Mouse (Mus musculus) stomach, embryonic 16.5 days (tissue): ENCODE data around the gene Ets1. TPM values are rescaled to one million over a fixed set of nuclear protein-coding genes. Genes with fewer than 3 reads are reported as not detected.

ENCODE experiments used
- ATAC-seq: fragments of 200-750 bp; cut with Nextera tagmentation; 2 replicates; pipeline ENCODE4 v1.8.0; 2017; ENCODE audit warnings: moderate number of reproducible peaks, moderate TSS enrichment; ENCODE audit not compliant: insufficient read depth, low FRiP score
- H3K27ac ChIP-seq: fragments of 300-500 bp; sonication (generic); 2 replicates; pipeline ENCODE4 v1.5.1; 2014; ENCODE audit warnings: low read length
- H3K27me3 ChIP-seq: fragments of 300-500 bp; sonication (generic); 2 replicates; pipeline ENCODE4 v1.6.1; 2014; ENCODE audit warnings: low read length, control low read depth, mixed read lengths; ENCODE audit not compliant: control insufficient read depth, insufficient read depth
- H3K36me3 ChIP-seq: fragments of 300-500 bp; sonication (generic); 2 replicates; pipeline ENCODE4 v1.6.1; 2014; ENCODE audit warnings: low read length; ENCODE audit not compliant: control insufficient read depth, insufficient read depth
- H3K4me1 ChIP-seq: fragments of 300-500 bp; sonication (generic); 2 replicates; pipeline ENCODE4 v1.6.1; 2014; ENCODE audit warnings: low read length, control low read depth, mixed read lengths; ENCODE audit not compliant: control insufficient read depth, insufficient read depth
- H3K4me2 ChIP-seq: fragments of 300-500 bp; sonication (generic); 2 replicates; pipeline ENCODE4 v1.6.1; 2014; ENCODE audit warnings: low read depth, low read length, mixed read lengths
- H3K4me3 ChIP-seq: fragments of 300-500 bp; sonication (generic); replicated peaks from 2 replicates; pipeline ENCODE4 v1.5.1; 2014; ENCODE audit warnings: mild to moderate bottlenecking, low read length
- H3K9ac ChIP-seq: fragments of 300-500 bp; sonication (generic); 2 replicates; pipeline ENCODE4 v1.6.1; 2014; ENCODE audit warnings: low read length
- H3K9me3 ChIP-seq: fragments of 300-500 bp; sonication (generic); replicated peaks from 2 replicates; pipeline ENCODE4 v1.6.1; 2016; ENCODE audit warnings: low read length, control low read depth; ENCODE audit not compliant: control insufficient read depth
- WGBS: fragments of 180-500 bp; shearing (Covaris S2); extraction: QIAGEN DNeasy Blood & Tissue Kit; methylation state at CpG from one replicate; pipeline ENCODE4 v1.1.7; 2014; 5-methylcytosine and 5-hydroxymethylcytosine counted together
- polyA plus RNA-seq: library from polyadenylated mRNA; unstranded; fragments of >200 nt; fragmentation: Nextera tagmentation; extraction: Ambion mirVana; gene quantifications from 2 replicates; pipeline ENCODE4 v1.2.1, GENCODE M21; 2015

The Ets1 gene
- polyA plus RNA-seq, 1 experiment from 2014 or later, result 43.7 TPM

DNA sequence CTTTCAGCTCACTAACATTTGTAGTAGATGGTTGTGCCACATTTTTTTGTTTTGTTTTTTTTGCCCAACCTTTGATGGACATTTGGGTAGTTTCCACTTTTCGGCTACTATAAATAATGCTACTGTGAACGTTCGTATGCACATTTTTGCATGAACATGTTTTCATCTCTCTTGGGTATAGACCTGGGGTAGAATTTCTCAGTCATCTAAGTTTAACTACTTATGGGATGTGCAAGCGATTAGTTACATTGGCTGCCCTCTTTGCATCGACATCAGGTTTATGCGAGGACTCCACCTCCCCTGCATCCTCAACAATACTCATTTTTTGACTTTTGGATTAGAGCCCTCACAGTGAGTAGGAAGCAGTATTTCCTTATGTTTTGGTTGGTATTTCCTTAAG, 43.5 kb downstream of the Ets1 start:
- no peak overlapping the region for H3K9ac ChIP-seq
- peaks cover 23% of the 10 kb centered on the region for H3K4me1 ChIP-seq
- H3K27ac ChIP-seq, result no peak overlapping the region
- no peaks in the 10 kb centered on the region for H3K27me3 ChIP-seq
- no peak overlapping the region for H3K4me2 ChIP-seq
- H3K36me3 ChIP-seq, result no peaks in the 10 kb centered on the region
- 78% methylated on average over 6 of the region's 6 CpGs for WGBS
- H3K4me3 ChIP-seq, result no peak overlapping the region
- H3K9me3 ChIP-seq, result no peaks in the 10 kb centered on the region
- no peak for ATAC-seq

GRCm38 (mm10) chr9:32680201-32680600, 44.2 kb downstream of the Ets1 start:
- ATAC-seq, result no peak
- peaks cover 19% of the 10 kb centered on the region for H3K4me1 ChIP-seq
- H3K27me3 ChIP-seq, result no peaks in the 10 kb centered on the region; the same call in 1 of the 2 replicates
- H3K36me3 ChIP-seq, result no peaks in the 10 kb centered on the region
- H3K9me3 ChIP-seq, result no peaks in the 10 kb centered on the region
- no peak overlapping the region for H3K9ac ChIP-seq
- H3K4me2 ChIP-seq, result no peak overlapping the region
- no peak overlapping the region for H3K4me3 ChIP-seq
- 75% methylated on average over 2 of the region's 2 CpGs for WGBS
- H3K27ac ChIP-seq, result no peak overlapping the region

DNA sequence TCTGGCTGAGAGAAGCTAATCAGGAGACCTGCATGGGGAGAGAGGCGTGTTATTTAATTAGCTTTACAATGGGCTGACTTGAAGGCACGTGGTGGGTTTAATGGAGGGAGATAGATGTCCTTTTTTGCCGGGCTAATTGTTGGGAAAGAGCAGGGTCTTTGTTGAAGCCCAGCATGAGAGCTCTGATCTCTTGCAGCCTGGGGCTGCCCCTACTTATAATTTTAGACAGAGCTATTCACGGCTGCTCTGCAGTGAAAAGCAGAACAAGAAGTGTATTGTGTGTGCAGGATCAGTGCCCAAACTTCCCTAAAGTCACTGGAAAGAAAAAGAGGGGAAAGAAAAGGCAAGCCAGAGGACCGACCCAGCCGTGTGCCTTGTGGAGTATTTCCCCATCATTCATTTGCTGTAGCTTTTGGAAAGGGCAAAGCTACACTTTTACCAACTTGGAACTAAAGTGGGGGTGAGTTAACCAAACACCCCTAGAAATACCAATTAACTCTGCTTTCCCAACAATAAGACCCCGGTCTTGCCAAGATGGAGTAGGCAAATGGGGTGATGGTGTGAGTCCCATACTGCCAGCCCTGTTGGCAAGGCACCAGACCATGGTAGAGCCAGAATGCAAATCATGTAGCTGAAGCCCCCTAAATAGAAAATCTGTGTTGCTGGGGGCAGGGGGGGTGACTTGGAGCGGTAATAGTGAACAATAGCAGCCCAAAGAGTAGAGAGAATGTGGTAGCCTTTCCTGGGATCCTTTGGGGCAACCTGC, 50.0 kb downstream of the Ets1 start:
- Histone ChIP-seq H3K4me3 (no peak overlapping the region), H3K36me3 (no peaks in the 10 kb centered on the region), H3K9ac (no peak overlapping the region), H3K4me1 (no peaks in the 10 kb centered on the region), H3K9me3 (no peaks in the 10 kb centered on the region), H3K27ac (no peak overlapping the region), H3K27me3 (peaks cover 3% of the 10 kb centered on the region), H3K4me2 (no peak overlapping the region)
- peak; percentile 21; the same call in 1 of the 2 replicates for ATAC-seq
- 55% methylated on average over 8 of the region's 8 CpGs for WGBS

DNA sequence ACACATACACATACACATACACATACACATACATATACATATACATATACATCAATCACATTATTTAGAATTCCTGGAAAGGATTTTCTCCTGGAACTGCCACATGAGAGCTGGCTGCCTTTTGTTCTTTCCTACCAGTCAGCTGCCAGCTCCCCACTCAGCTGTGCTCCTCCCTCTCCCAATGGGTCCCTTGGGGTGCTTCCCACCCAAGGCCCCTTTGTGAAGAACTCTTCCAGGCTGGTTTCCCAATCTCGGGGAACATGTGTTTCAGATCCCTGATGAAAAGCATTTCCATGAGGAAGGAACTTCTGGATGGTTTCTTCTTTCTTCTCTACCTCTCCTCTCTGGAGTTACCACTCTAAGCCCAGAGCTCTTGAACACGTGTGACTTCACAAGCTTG, 52.3 kb downstream of the Ets1 start:
- H3K9me3 ChIP-seq, result no peaks in the 10 kb centered on the region
- no peak overlapping the region for H3K27ac ChIP-seq
- no peaks in the 10 kb centered on the region for H3K36me3 ChIP-seq
- WGBS, result 78% methylated on average over 2 of the region's 2 CpGs
- ATAC-seq, result no peak
- peaks cover 3% of the 10 kb centered on the region for H3K27me3 ChIP-seq
- H3K4me1 ChIP-seq, result no peaks in the 10 kb centered on the region
- no peak overlapping the region for H3K4me3 ChIP-seq
- H3K9ac ChIP-seq, result no peak overlapping the region
- no peak overlapping the region for H3K4me2 ChIP-seq

GRCm38 (mm10) chr9:32691151-32691925, 55.3 kb downstream of the Ets1 start:
- no peak overlapping the region for H3K9ac ChIP-seq
- H3K9me3 ChIP-seq, result no peaks in the 10 kb centered on the region
- no peak overlapping the region for H3K27ac ChIP-seq
- H3K4me1 ChIP-seq, result 0 out of 2 replicates have a peak, but pooled peaks cover 5% of the 10 kb centered on the region
- H3K27me3 ChIP-seq, result peaks cover 3% of the 10 kb centered on the region
- no peaks in the 10 kb centered on the region for H3K36me3 ChIP-seq
- WGBS, result 74% methylated on average over 12 of the region's 12 CpGs
- H3K4me3 ChIP-seq, result no peak overlapping the region
- no peak for ATAC-seq
- no peak overlapping the region for H3K4me2 ChIP-seq

- H3K36me3 ChIP-seq, result no peaks in the 10 kb centered on the region
- no peak overlapping the region for H3K4me2 ChIP-seq
- ATAC-seq, result no peak
- WGBS, result 68% methylated on average over 2 of the region's 2 CpGs
- H3K9ac ChIP-seq, result no peak overlapping the region
- H3K27ac ChIP-seq, result no peak overlapping the region
- no peaks in the 10 kb centered on the region; the same call in 1 of the 2 replicates for H3K27me3 ChIP-seq
- 0 out of 2 replicates have a peak, but pooled peaks cover 5% of the 10 kb centered on the region for H3K4me1 ChIP-seq
- no peaks in the 10 kb centered on the region for H3K9me3 ChIP-seq
- no peak overlapping the region for H3K4me3 ChIP-seq
Observed at GRCm38 (mm10) chr9:32692944-32693343, 56.9 kb downstream of the Ets1 start.

- ATAC-seq, result no peak
- WGBS, result 73% methylated on average over 3 of the region's 3 CpGs
- H3K9me3 ChIP-seq, result no peaks in the 10 kb centered on the region
Observed at GRCm38 (mm10) chr9:32693411-32693810, 57.4 kb downstream of the Ets1 start.

GRCm38 (mm10) chr9:32694111-32694824, 58.2 kb downstream of the Ets1 start:
- H3K27ac ChIP-seq, result no peak overlapping the region
- H3K4me2 ChIP-seq, result no peak overlapping the region
- 63% methylated on average over 12 of the region's 12 CpGs for WGBS
- no peaks in the 10 kb centered on the region for H3K9me3 ChIP-seq
- no peak overlapping the region for H3K9ac ChIP-seq
- no peaks in the 10 kb centered on the region; the same call in 1 of the 2 replicates for H3K27me3 ChIP-seq
- no peaks in the 10 kb centered on the region for H3K36me3 ChIP-seq
- ATAC-seq, result no peak
- no peak overlapping the region for H3K4me3 ChIP-seq
- 0 out of 2 replicates have a peak, but pooled peaks cover 7% of the 10 kb centered on the region for H3K4me1 ChIP-seq

More at GRCm38 (mm10) chr9:32693411-32693810, 57.4 kb downstream of the Ets1 start:
- Histone ChIP-seq H3K27ac (no peak overlapping the region), H3K27me3 (no peaks in the 10 kb centered on the region; the same call in 1 of the 2 replicates), H3K4me2 (no peak overlapping the region), H3K36me3 (no peaks in the 10 kb centered on the region), H3K9ac (no peak overlapping the region), H3K4me3 (no peak overlapping the region), H3K4me1 (0 out of 2 replicates have a peak, but pooled peaks cover 5% of the 10 kb centered on the region)
